Mouse (Mus musculus) small intestine, adult 2 months (tissue): Measurements from ENCODE around the gene Aimp2. TPM values are rescaled to one million over a fixed set of nuclear protein-coding genes. Genes with fewer than 3 reads are reported as not detected.
A peak's percentile ranks its signal among the peaks of the same experiment; 100 is the strongest.

Experiments
- H3K27ac ChIP-seq: fragments of 200-500 bp; 2 replicates; pipeline ENCODE4 v1.5.1; 2012; ENCODE audit warnings: low read depth, low read length, control low read depth, inconsistent platforms; ENCODE audit not compliant: insufficient read depth
- H3K27me3 ChIP-seq: fragments of 200-500 bp; 2 replicates; pipeline ENCODE4 v1.6.1; 2012; ENCODE audit warnings: mild to moderate bottlenecking, moderate library complexity, low read length, inconsistent platforms; ENCODE audit not compliant: control insufficient read depth, insufficient read depth
- H3K36me3 ChIP-seq: fragments of 200-500 bp; 2 replicates; pipeline ENCODE4 v1.6.1; 2012; ENCODE audit warnings: mild to moderate bottlenecking, low read length, control low read depth, inconsistent platforms; ENCODE audit not compliant: control insufficient read depth, insufficient read depth
- H3K4me1 ChIP-seq: fragments of 200-500 bp; 2 replicates; pipeline ENCODE4 v1.6.1; 2012; ENCODE audit warnings: low read length, inconsistent platforms, mixed read lengths; ENCODE audit not compliant: control insufficient read depth, insufficient read depth, insufficient read length
- H3K4me3 ChIP-seq: fragments of 200-500 bp; 2 replicates; pipeline ENCODE4 v1.5.1; 2012; ENCODE audit warnings: low read depth, mild to moderate bottlenecking, control low read depth, inconsistent platforms, low read length, moderate library complexity
- CTCF ChIP-seq: fragments of 200-500 bp; IDR thresholded peaks from 2 replicates; pipeline ENCODE4 v1.5.1; 2012; ENCODE audit warnings: low read depth, mild to moderate bottlenecking, control low read depth, inconsistent platforms, low read length, moderate library complexity, mixed read lengths; ENCODE audit not compliant: insufficient replicate concordance, insufficient read length; ENCODE audit errors: extremely low read depth
- POLR2A ChIP-seq: fragments of 200-500 bp; IDR thresholded peaks from 2 replicates; pipeline ENCODE4 v1.6.1; 2012; ENCODE audit warnings: low read depth, mild to moderate bottlenecking, control low read depth, inconsistent platforms, low read length, moderate library complexity
- WGBS: fragments of 180-500 bp; shearing (Covaris S2); methylation state at CpG from one replicate; pipeline ENCODE4 v1.1.7; 2018; 5-methylcytosine and 5-hydroxymethylcytosine counted together
- polyA plus RNA-seq: library from polyadenylated mRNA; depleted of rRNA; stranded (reverse); fragments of >200 nt; gene quantifications from 2 replicates; pipeline ENCODE4 v1.2.3, GENCODE M21; 2012

Aimp2 gene
- polyA plus RNA-seq, 1 experiment = 40.4 TPM

DNA sequence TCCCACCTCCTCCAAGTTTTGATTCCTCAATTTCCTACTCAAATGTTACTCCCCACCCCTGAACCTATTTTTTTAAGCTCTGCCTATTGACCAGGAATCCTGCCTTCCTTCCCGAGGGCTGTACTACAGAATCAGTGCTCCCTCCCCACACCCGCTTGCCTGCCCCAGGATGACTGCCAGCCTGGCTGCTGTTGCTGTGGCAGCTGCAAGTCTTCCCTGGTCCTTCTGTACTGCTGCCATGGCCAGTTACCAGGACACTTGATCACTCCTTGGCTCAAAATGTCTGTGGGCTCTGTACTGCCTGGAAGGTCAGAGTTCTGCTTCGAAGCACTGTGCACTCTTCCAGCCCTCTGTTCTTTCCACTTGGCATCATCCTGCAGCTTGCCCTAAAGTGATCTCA is 7.5 kb downstream of the Aimp2 start:
- no peak overlapping the region for H3K27ac ChIP-seq
- no peak overlapping the region for H3K4me3 ChIP-seq
- TF ChIP-seq CTCF (no peak), POLR2A (no peak)
- 78% methylated on average over 3 of the region's 3 CpGs for WGBS
- no peaks in the 10 kb centered on the region for H3K27me3 ChIP-seq
- no peaks in the 10 kb centered on the region for H3K4me1 ChIP-seq
- H3K36me3 ChIP-seq = peaks cover 70% of the 10 kb centered on the region

DNA sequence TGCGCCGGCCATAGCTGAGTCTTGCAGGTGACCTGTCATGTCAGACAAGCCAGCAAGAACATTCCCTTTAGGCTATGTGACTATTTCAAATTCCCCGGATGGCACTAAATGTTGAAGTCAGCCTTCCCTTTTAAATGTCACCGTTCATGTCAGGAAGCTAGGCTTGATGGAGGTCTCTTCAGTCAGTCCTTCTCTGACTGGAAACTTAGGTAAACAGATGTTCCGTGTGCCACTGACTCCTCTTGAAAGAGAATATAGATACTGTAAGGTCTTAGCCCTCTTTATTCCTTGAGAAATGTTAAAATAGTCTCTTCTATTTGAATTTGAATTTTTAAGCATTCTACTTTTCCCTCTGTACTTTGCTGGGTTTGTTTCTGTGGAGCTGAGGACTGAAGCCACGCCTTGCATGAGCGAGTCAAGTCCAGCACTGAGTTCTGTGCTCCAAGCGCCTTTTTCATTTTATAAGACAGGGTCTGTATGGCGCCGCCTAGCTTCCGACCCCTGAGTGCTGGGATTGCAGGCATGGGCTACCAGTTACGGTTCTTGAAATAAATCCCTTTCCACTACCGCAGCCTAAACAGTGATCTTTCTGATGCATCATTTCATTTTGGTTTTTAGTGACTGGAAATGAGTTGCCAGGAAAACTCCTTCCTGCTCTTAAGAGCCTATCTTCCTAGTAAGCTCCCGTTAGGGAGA is 11.9 kb downstream of the Aimp2 start, which contains the start of gene Ankrd61:
TSS of gene Ankrd61 (minus strand) at position 51 of the 696 bp plus-strand sequence.
- no peak for TF ChIP-seq POLR2A
- TF ChIP-seq CTCF = no peak
- Histone ChIP-seq H3K4me1 (no peaks in the 10 kb centered on the region), H3K27me3 (no peaks in the 10 kb centered on the region), H3K4me3 (no peak within 1 kb of the TSS), H3K36me3 (peaks cover 63% of the 10 kb centered on the region), H3K27ac (no peak within 1 kb of the TSS)
- WGBS = 89% methylated on average over 14 of the region's 14 CpGs

DNA sequence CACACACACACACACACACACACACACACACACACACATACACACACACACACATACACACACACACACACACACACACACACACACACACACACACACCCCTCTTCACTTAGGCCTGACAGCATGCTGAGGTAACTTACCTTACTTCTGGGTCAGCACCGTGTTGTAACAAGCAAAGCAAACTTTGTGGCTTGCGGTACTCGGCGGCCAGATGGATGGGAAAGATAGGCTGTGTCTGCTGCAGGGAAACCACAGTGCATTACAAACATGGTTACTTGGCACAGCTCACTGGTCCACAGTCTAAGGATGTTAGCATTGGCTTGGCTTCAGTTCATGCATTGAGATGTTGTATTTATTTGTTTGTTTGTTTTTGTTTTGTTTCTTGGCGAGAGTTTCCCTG is 16.3 kb downstream of the Aimp2 start:
- WGBS = 62% methylated on average over 5 of the region's 5 CpGs
- Histone ChIP-seq H3K4me1 (peaks cover 9% of the 10 kb centered on the region), H3K27ac (no peak overlapping the region), H3K27me3 (no peaks in the 10 kb centered on the region), H3K4me3 (no peak overlapping the region), H3K36me3 (peaks cover 48% of the 10 kb centered on the region)
- TF ChIP-seq CTCF (no peak), POLR2A (no peak)

DNA sequence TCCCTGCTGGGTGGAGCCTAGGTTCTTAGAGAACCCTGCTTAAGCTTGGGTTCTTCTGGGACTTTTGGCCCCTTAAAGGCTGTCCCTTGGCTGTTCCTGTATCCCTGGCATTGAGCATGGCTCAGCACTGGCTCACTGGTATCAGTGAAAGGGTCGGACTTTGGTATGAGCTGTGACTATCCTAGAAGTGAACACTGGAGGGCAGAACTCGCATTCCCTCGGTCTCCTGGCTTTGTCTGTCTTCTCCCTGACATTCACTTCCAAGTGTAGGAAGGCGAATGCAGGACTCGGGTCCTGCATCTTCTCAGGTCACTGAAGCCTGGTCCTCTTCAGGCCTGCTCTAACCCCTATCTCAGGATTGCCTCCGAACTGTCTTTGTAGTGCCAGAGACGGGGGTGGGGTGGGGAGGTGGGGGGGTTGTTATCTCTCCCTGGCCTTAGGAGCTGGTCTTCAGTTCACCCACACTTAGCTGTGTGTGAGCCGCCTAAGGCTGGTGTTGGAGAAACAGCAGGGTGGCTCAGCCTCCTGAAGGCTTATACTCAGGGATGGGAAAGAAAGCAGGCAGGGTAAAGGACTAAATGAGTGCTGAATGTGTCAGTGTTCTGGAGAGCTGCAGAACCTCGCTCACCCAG is 17.3 kb downstream of the Aimp2 start:
- no peaks in the 10 kb centered on the region for H3K27me3 ChIP-seq
- H3K36me3 ChIP-seq = peaks cover 44% of the 10 kb centered on the region
- 73% methylated on average over 9 of the region's 9 CpGs for WGBS
- no peak overlapping the region for H3K4me3 ChIP-seq
- peaks cover 9% of the 10 kb centered on the region for H3K4me1 ChIP-seq
- no peak overlapping the region for H3K27ac ChIP-seq
- TF ChIP-seq POLR2A (no peak), CTCF (no peak)

GRCm38 (mm10) chr5:143890741-143891140 is 18.9 kb downstream of the Aimp2 start:
- TF ChIP-seq CTCF (no peak), POLR2A (no peak)

GRCm38 (mm10) chr5:143885274-143885673 is 24.4 kb downstream of the Aimp2 start:
- Histone ChIP-seq H3K4me1 (no peaks in the 10 kb centered on the region), H3K27ac (no peak overlapping the region), H3K27me3 (no peaks in the 10 kb centered on the region), H3K4me3 (no peak overlapping the region), H3K36me3 (peaks cover 72% of the 10 kb centered on the region)
- TF ChIP-seq POLR2A (no peak), CTCF (no peak)
- WGBS = over 99% methylated on average over 3 of the region's 3 CpGs

More at GRCm38 (mm10) chr5:143890741-143891140, 18.9 kb downstream of the Aimp2 start:
- WGBS = 32% methylated on average over 6 of the region's 6 CpGs
- Histone ChIP-seq H3K36me3 (peaks cover 48% of the 10 kb centered on the region), H3K27ac (peak overlapping the region; percentile 50), H3K27me3 (no peaks in the 10 kb centered on the region), H3K4me1 (peaks cover 9% of the 10 kb centered on the region), H3K4me3 (no peak overlapping the region)

- TF ChIP-seq POLR2A = no peak
- no peak for TF ChIP-seq CTCF
- H3K36me3 ChIP-seq = peaks cover 56% of the 10 kb centered on the region
Observed at GRCm38 (mm10) chr5:143874571-143874970, 35.1 kb downstream of the Aimp2 start.

More at GRCm38 (mm10) chr5:143874571-143874970, 35.1 kb downstream of the Aimp2 start:
- 62% methylated on average over 4 of the region's 4 CpGs for whole genome bisulfite sequencing
- H3K4me1 ChIP-seq = no peaks in the 10 kb centered on the region
- H3K4me3 ChIP-seq = no peak overlapping the region
- H3K27ac ChIP-seq = no peak overlapping the region
- H3K27me3 ChIP-seq = no peaks in the 10 kb centered on the region
